Mouse (Mus musculus) E14TG2a.4 (cell line): ENCODE data around the gene Ralgapa2.

ENCODE experiments used
- H3K27me3 ChIP-seq: 2 replicates; pipeline ENCODE4 v1.6.1; 2014; ENCODE audit warnings: low read length, control low read depth; ENCODE audit not compliant: insufficient read depth
- H3K36me3 ChIP-seq: 2 replicates; pipeline ENCODE4 v1.6.1; 2014; ENCODE audit warnings: low read length, control low read depth; ENCODE audit not compliant: insufficient read depth
- H3K4me1 ChIP-seq: replicated peaks from 2 replicates; pipeline ENCODE4 v1.6.1; 2014; ENCODE audit warnings: low read depth, low read length, control low read depth
- H3K4me3 ChIP-seq: replicated peaks from 2 replicates; pipeline ENCODE4 v1.5.1; 2014; ENCODE audit warnings: mild to moderate bottlenecking, low read length
- H3K9me3 ChIP-seq: 2 replicates; pipeline ENCODE4 v1.6.1; 2014; ENCODE audit warnings: low read length, control low read depth
- CTCF ChIP-seq: conservative IDR thresholded peaks from 2 replicates; pipeline ENCODE4 v1.5.1; 2014; ENCODE audit warnings: low read length
- NANOG ChIP-seq: IDR thresholded peaks from 2 replicates; pipeline ENCODE4 v1.6.1; 2014; ENCODE audit warnings: borderline replicate concordance, low read length, mixed read lengths
- POU5F1 ChIP-seq: IDR thresholded peaks from 2 replicates; pipeline ENCODE4 v1.6.1; 2014; ENCODE audit warnings: low read length, borderline replicate concordance

Gene Ralgapa2

GRCm38 (mm10) chr2:146246409-146247075, 265.6 kb downstream of the Ralgapa2 start:
- H3K4me3 ChIP-seq, result no peak overlapping the region
- no peak for TF ChIP-seq NANOG
- TF ChIP-seq CTCF, result no peak
- no peak for TF ChIP-seq POU5F1
- H3K27me3 ChIP-seq, result no peaks in the 10 kb centered on the region
- H3K36me3 ChIP-seq, result peaks cover 13% of the 10 kb centered on the region
- H3K9me3 ChIP-seq, result no peaks in the 10 kb centered on the region
- H3K4me1 ChIP-seq, result peaks cover 27% of the 10 kb centered on the region

GRCm38 (mm10) chr2:146245401-146245800, 266.7 kb downstream of the Ralgapa2 start:
- Histone ChIP-seq H3K9me3 (no peaks in the 10 kb centered on the region), H3K36me3 (peaks cover 13% of the 10 kb centered on the region), H3K4me1 (peaks cover 24% of the 10 kb centered on the region), H3K4me3 (no peak overlapping the region), H3K27me3 (no peaks in the 10 kb centered on the region)
- TF ChIP-seq POU5F1 (no peak), NANOG (no peak), CTCF (no peak)

- Histone ChIP-seq H3K9me3 (no peaks in the 10 kb centered on the region), H3K4me3 (no peak overlapping the region), H3K36me3 (peaks cover 13% of the 10 kb centered on the region), H3K4me1 (peaks cover 17% of the 10 kb centered on the region), H3K27me3 (no peaks in the 10 kb centered on the region)
- TF ChIP-seq NANOG (no peak), CTCF (no peak), POU5F1 (no peak)
Observed at GRCm38 (mm10) chr2:146244049-146244448, 268.1 kb downstream of the Ralgapa2 start.

- H3K4me3 ChIP-seq, result no peak overlapping the region
- H3K27me3 ChIP-seq, result peaks cover 4% of the 10 kb centered on the region; the same call in 1 of the 2 replicates
- H3K36me3 ChIP-seq, result peaks cover 5% of the 10 kb centered on the region; the same call in 1 of the 2 replicates
- H3K4me1 ChIP-seq, result 0 out of 2 replicates have a peak, but pooled peaks cover 5% of the 10 kb centered on the region
- H3K9me3 ChIP-seq, result no peaks in the 10 kb centered on the region
- no peak for TF ChIP-seq NANOG
- no peak for TF ChIP-seq POU5F1
Observed at GRCm38 (mm10) chr2:146239196-146239747, 272.9 kb downstream of the Ralgapa2 start.

DNA sequence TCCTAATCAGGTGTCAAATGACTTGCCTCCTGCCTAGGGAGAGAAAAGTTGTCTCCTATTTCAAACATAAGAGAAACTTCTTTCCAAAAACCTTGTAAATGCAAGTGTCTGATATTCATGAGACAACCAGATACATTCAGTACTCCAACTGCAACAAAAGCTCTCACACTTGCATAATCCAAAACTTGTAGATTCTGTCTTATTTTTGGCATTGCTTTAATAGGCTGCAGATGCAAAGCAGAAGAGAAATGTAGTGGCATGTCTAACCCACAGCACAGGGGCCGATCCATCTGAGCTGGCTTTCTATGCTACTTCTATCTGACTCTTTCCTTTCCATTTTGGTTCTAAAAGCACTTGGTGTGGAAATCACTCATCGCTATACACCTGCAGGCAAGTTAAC, 280.7 kb downstream of the Ralgapa2 start:
- H3K4me3 ChIP-seq, result no peak overlapping the region
- peaks cover 5% of the 10 kb centered on the region for H3K4me1 ChIP-seq
- H3K27me3 ChIP-seq, result peaks cover 27% of the 10 kb centered on the region
- no peaks in the 10 kb centered on the region for H3K36me3 ChIP-seq
- H3K9me3 ChIP-seq, result peaks cover 4% of the 10 kb centered on the region; the same call in 1 of the 2 replicates
- TF ChIP-seq POU5F1 (no peak), CTCF (no peak), NANOG (no peak)

DNA sequence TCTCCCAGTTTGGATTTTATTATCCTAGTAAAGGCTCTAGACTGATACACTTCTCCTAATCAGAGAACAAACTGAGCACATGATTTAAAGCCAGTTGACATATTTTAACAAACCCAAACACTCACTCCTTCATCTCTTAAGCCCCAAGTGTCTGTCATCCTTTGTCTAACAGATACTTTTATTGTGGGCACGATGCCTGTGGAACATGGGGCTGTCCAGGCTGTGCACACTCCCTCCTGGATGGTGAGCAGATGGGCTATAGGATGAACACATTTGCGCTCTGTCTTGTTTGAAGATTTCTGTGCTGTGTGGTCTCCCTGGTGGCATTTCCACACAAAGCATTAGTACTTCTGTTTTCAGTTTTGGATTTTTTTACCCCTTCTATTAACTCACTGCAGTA, 283.7 kb downstream of the Ralgapa2 start:
- peaks cover 55% of the 10 kb centered on the region for H3K27me3 ChIP-seq
- H3K4me1 ChIP-seq, result peaks cover 26% of the 10 kb centered on the region
- no peak overlapping the region for H3K4me3 ChIP-seq
- peaks cover 4% of the 10 kb centered on the region; the same call in 1 of the 2 replicates for H3K9me3 ChIP-seq
- H3K36me3 ChIP-seq, result no peaks in the 10 kb centered on the region
- TF ChIP-seq POU5F1, result no peak
- TF ChIP-seq NANOG, result no peak
- TF ChIP-seq CTCF, result no peak

GRCm38 (mm10) chr2:146227646-146228045, 284.5 kb downstream of the Ralgapa2 start:
- H3K4me3 ChIP-seq, result no peak overlapping the region
- no peaks in the 10 kb centered on the region for H3K9me3 ChIP-seq
- H3K27me3 ChIP-seq, result peaks cover 62% of the 10 kb centered on the region
- TF ChIP-seq POU5F1, result no peak
- no peak for TF ChIP-seq CTCF
- no peak for TF ChIP-seq NANOG
- H3K4me1 ChIP-seq, result peaks cover 26% of the 10 kb centered on the region
- H3K36me3 ChIP-seq, result no peaks in the 10 kb centered on the region

GRCm38 (mm10) chr2:146226484-146226883, 285.7 kb downstream of the Ralgapa2 start:
- Histone ChIP-seq H3K4me3 (no peak overlapping the region), H3K36me3 (no peaks in the 10 kb centered on the region), H3K27me3 (peaks cover 67% of the 10 kb centered on the region), H3K9me3 (no peaks in the 10 kb centered on the region), H3K4me1 (peaks cover 26% of the 10 kb centered on the region)
- TF ChIP-seq CTCF, result no peak
- no peak for TF ChIP-seq NANOG
- no peak for TF ChIP-seq POU5F1
